Mouse (Mus musculus): Measurements from ENCODE around the gene Ccl12. TPM values are rescaled to one million over a fixed set of nuclear protein-coding genes. Genes with fewer than 3 reads are reported as not detected.

The Ccl12 gene
- total RNA-seq (2014; rRNA removed) (not detected in 2 replicates), polyA plus RNA-seq (2012; rRNA removed) (0.20 TPM in 1 of 2 replicates, not detected in the other)

DNA sequence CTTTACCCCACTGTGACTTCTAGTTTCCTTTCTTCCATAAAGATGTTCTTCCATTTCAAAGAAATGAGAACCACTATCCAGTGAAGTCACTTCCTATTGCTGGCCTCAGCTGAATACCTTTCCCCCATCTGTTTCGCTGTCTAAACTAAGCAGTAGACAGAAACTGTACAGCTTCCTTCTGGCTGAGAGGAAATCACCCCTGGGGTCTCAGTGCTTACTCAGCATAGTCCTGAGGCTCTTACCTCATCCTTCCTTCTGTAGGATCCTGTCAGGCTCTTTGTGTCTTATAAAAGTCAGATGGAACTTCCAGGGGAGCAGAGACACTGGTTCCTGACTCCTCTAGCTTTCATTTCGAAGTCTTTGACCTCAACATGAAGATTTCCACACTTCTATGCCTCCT, at the start of gene Ccl12:
Gene Ccl12, plus strand, starts transcription at position 317 of the 400 bp plus-strand sequence.
- peak; percentile 26 for DNase-seq (ENCODE audit: extremely low read depth, low read depth, low spot score)

GRCm38 (mm10) chr11:82053849-82054248, 47.8 kb upstream of the Ccl12 start:
- whole genome bisulfite sequencing, result 87% methylated on average over 7 of the region's 7 CpGs
- no peak overlapping the region for H3K4me3 ChIP-seq (ENCODE audit: insufficient read depth, low read depth, low read length)

More for the DNA sequence above, at the start of gene Ccl12:
- Histone ChIP-seq H3K27ac (replicated peaks; ENCODE audit: insufficient read depth, low read depth, low read length) (no peak within 1 kb of the TSS), H3K36me3 (ENCODE audit: control insufficient read depth, insufficient read depth, low read length) (no peaks in the 10 kb centered on the region), H3K9ac (ENCODE audit: low read depth, low read length) (no peak within 1 kb of the TSS), H3K27me3 (ENCODE audit: control insufficient read depth, insufficient read depth, low read length) (no peaks in the 10 kb centered on the region), H3K4me1 (ENCODE audit: control insufficient read depth, insufficient read depth, low read length) (peaks cover 3% of the 10 kb centered on the region; the same call in 1 of the 2 replicates), H3K79me2 (ENCODE audit: control insufficient read depth, insufficient read depth, low read length) (no peaks in the 10 kb centered on the region), H3K4me3 (ENCODE audit: insufficient read depth, low read depth, low read length) (no peak within 1 kb of the TSS)
- WGBS, result 54% methylated on average over 2 of the region's 2 CpGs
- TF ChIP-seq POLR2A (IDR thresholded peaks at IDR 0.05; ENCODE audit: extremely low read depth, insufficient read depth, low read length) (no peak), CTCF (IDR thresholded peaks at IDR 0.05; ENCODE audit: low read depth, low read length) (no peak)

GRCm38 (mm10) chr11:82057646-82058045, 44.0 kb upstream of the Ccl12 start, which contains the start of gene Ccl11:
Gene Ccl11 (plus strand): TSS chr11:82057823.
- no peak for DNase-seq (ENCODE audit: extremely low read depth, low read depth, low spot score)
- H3K4me1 ChIP-seq (ENCODE audit: control insufficient read depth, insufficient read depth, low read length), result no peaks in the 10 kb centered on the region
- H3K79me2 ChIP-seq (ENCODE audit: control insufficient read depth, insufficient read depth, low read length), result no peaks in the 10 kb centered on the region
- H3K4me3 ChIP-seq (ENCODE audit: insufficient read depth, low read depth, low read length), result no peak within 1 kb of the TSS
- TF ChIP-seq CTCF (IDR thresholded peaks at IDR 0.05; ENCODE audit: low read depth, low read length) (no peak), POLR2A (IDR thresholded peaks at IDR 0.05; ENCODE audit: extremely low read depth, insufficient read depth, low read length) (no peak)
- WGBS, result 71% methylated on average over 6 of the region's 6 CpGs
- H3K27ac ChIP-seq (replicated peaks; ENCODE audit: insufficient read depth, low read depth, low read length), result no peak within 1 kb of the TSS
- peaks cover 3% of the 10 kb centered on the region; the same call in 1 of the 2 replicates for H3K27me3 ChIP-seq (ENCODE audit: control insufficient read depth, insufficient read depth, low read length)
- H3K36me3 ChIP-seq (ENCODE audit: control insufficient read depth, insufficient read depth, low read length), result no peaks in the 10 kb centered on the region
- no peak within 1 kb of the TSS for H3K9ac ChIP-seq (ENCODE audit: low read depth, low read length)

More at GRCm38 (mm10) chr11:82053849-82054248, 47.8 kb upstream of the Ccl12 start:
- Histone ChIP-seq H3K36me3 (ENCODE audit: control insufficient read depth, insufficient read depth, low read length) (no peaks in the 10 kb centered on the region), H3K4me1 (ENCODE audit: control insufficient read depth, insufficient read depth, low read length) (no peaks in the 10 kb centered on the region), H3K27me3 (ENCODE audit: control insufficient read depth, insufficient read depth, low read length) (peaks cover 3% of the 10 kb centered on the region; the same call in 1 of the 2 replicates), H3K79me2 (ENCODE audit: control insufficient read depth, insufficient read depth, low read length) (no peaks in the 10 kb centered on the region), H3K9ac (ENCODE audit: low read depth, low read length) (no peak overlapping the region), H3K27ac (replicated peaks; ENCODE audit: insufficient read depth, low read depth, low read length) (no peak overlapping the region)
- TF ChIP-seq POLR2A (IDR thresholded peaks at IDR 0.05; ENCODE audit: extremely low read depth, insufficient read depth, low read length) (no peak), CTCF (IDR thresholded peaks at IDR 0.05; ENCODE audit: low read depth, low read length) (no peak)
- no peak for DNase-seq (ENCODE audit: extremely low read depth, low read depth, low spot score)

GRCm38 (mm10) chr11:82062226-82062625, 39.4 kb upstream of the Ccl12 start:
- Histone ChIP-seq H3K27ac (replicated peaks; ENCODE audit: insufficient read depth, low read depth, low read length) (no peak overlapping the region), H3K9ac (ENCODE audit: low read depth, low read length) (no peak overlapping the region), H3K4me3 (ENCODE audit: insufficient read depth, low read depth, low read length) (no peak overlapping the region), H3K36me3 (ENCODE audit: control insufficient read depth, insufficient read depth, low read length) (no peaks in the 10 kb centered on the region), H3K27me3 (ENCODE audit: control insufficient read depth, insufficient read depth, low read length) (peaks cover 3% of the 10 kb centered on the region; the same call in 1 of the 2 replicates), H3K79me2 (ENCODE audit: control insufficient read depth, insufficient read depth, low read length) (no peaks in the 10 kb centered on the region), H3K4me1 (ENCODE audit: control insufficient read depth, insufficient read depth, low read length) (no peaks in the 10 kb centered on the region)
- TF ChIP-seq POLR2A (IDR thresholded peaks at IDR 0.05; ENCODE audit: extremely low read depth, insufficient read depth, low read length) (no peak), CTCF (IDR thresholded peaks at IDR 0.05; ENCODE audit: low read depth, low read length) (no peak)
- DNase-seq (ENCODE audit: extremely low read depth, low read depth, low spot score), result no peak
- WGBS, result 81% methylated on average over 3 of the region's 3 CpGs

DNA sequence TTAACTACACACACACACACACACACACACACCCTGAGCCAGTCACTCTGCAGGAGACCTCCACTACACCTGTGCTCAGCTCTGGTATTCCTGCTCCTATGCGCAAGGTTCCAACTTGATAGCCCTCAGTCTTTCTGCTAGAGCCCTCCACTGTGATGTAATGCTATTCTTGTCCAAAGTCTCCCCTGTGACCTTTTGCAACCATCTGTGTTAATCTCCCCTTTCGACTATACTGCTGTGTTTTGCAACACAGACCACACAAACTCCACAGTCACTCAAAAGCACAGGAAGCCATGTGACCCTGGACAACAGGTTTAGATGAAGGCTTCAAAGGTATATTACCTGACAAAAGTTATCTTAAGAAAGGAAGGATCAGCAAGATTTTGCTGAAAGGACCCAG, 38.2 kb upstream of the Ccl12 start:
- no peak overlapping the region for H3K4me3 ChIP-seq (ENCODE audit: insufficient read depth, low read depth, low read length)
- no peak for DNase-seq (ENCODE audit: extremely low read depth, low read depth, low spot score)
- WGBS, result 45% methylated on average over 2 of the region's 2 CpGs
- no peak for TF ChIP-seq CTCF (IDR thresholded peaks at IDR 0.05; ENCODE audit: low read depth, low read length)
- no peak for TF ChIP-seq POLR2A (IDR thresholded peaks at IDR 0.05; ENCODE audit: extremely low read depth, insufficient read depth, low read length)
- H3K9ac ChIP-seq (ENCODE audit: low read depth, low read length), result no peak overlapping the region
- H3K36me3 ChIP-seq (ENCODE audit: control insufficient read depth, insufficient read depth, low read length), result no peaks in the 10 kb centered on the region
- H3K27ac ChIP-seq (replicated peaks; ENCODE audit: insufficient read depth, low read depth, low read length), result no peak overlapping the region
- H3K27me3 ChIP-seq (ENCODE audit: control insufficient read depth, insufficient read depth, low read length), result peaks cover 2% of the 10 kb centered on the region; the same call in 1 of the 2 replicates
- no peaks in the 10 kb centered on the region for H3K79me2 ChIP-seq (ENCODE audit: control insufficient read depth, insufficient read depth, low read length)
- H3K4me1 ChIP-seq (ENCODE audit: control insufficient read depth, insufficient read depth, low read length), result no peaks in the 10 kb centered on the region

- Histone ChIP-seq H3K79me2 (ENCODE audit: control insufficient read depth, insufficient read depth, low read length) (no peaks in the 10 kb centered on the region), H3K4me3 (ENCODE audit: insufficient read depth, low read depth, low read length) (no peak overlapping the region), H3K4me1 (ENCODE audit: control insufficient read depth, insufficient read depth, low read length) (no peaks in the 10 kb centered on the region), H3K36me3 (ENCODE audit: control insufficient read depth, insufficient read depth, low read length) (no peaks in the 10 kb centered on the region), H3K27me3 (ENCODE audit: control insufficient read depth, insufficient read depth, low read length) (no peaks in the 10 kb centered on the region), H3K27ac (replicated peaks; ENCODE audit: insufficient read depth, low read depth, low read length) (no peak overlapping the region), H3K9ac (ENCODE audit: low read depth, low read length) (no peak overlapping the region)
- WGBS, result 84% methylated on average over 7 of the region's 7 CpGs
- no peak for DNase-seq (ENCODE audit: extremely low read depth, low read depth, low spot score)
- TF ChIP-seq CTCF (IDR thresholded peaks at IDR 0.05; ENCODE audit: low read depth, low read length), result no peak
- no peak for TF ChIP-seq POLR2A (IDR thresholded peaks at IDR 0.05; ENCODE audit: extremely low read depth, insufficient read depth, low read length)
These were observed 34.6 kb upstream of the Ccl12 start for GRCm38 (mm10) chr11:82066953-82067571.
